Mouse (Mus musculus) myocyte (in vitro differentiated cells): ENCODE measurements around the gene Itgal.

Experiments
- CEBPB ChIP-seq: IDR thresholded peaks from 2 replicates; pipeline ENCODE4 v1.6.1; 2011; ENCODE audit warnings: mild to moderate bottlenecking, moderate library complexity; ENCODE audit not compliant: poor library complexity, insufficient read depth, severe bottlenecking
- E2F4 ChIP-seq: IDR thresholded peaks from one replicate; pipeline ENCODE4 v1.6.1; 2011; ENCODE audit warnings: mild to moderate bottlenecking, control low read depth, moderate library complexity; ENCODE audit not compliant: insufficient read depth
- MAX ChIP-seq: IDR thresholded peaks from one replicate; pipeline ENCODE4 v1.6.1; 2011; ENCODE audit warnings: low read depth, mild to moderate bottlenecking, control low read depth
- MYOG ChIP-seq, 3 experiments: IDR thresholded peaks; one replicate each; pipeline ENCODE4 v1.6.1; 2011; ENCODE audit warnings: control low read depth in 2 of 3, low read depth in 2 of 3, mild to moderate bottlenecking in 2 of 3; ENCODE audit not compliant: insufficient read length in 2 of 3, control insufficient read depth in 1 of 3, insufficient read depth in 1 of 3
- POLR2A ChIP-seq: IDR thresholded peaks from one replicate; pipeline ENCODE4 v1.6.1; 2011; ENCODE audit warnings: low read depth, mild to moderate bottlenecking, control low read depth, moderate library complexity; ENCODE audit not compliant: insufficient read length
- POLR2AphosphoS2 ChIP-seq: IDR thresholded peaks from one replicate; pipeline ENCODE4 v1.6.1; 2011; ENCODE audit warnings: low read depth, control low read depth; ENCODE audit not compliant: insufficient read length
- TCF12 ChIP-seq: IDR thresholded peaks from one replicate; pipeline ENCODE4 v1.6.1; 2011; ENCODE audit warnings: mild to moderate bottlenecking, control low read depth; ENCODE audit not compliant: poor library complexity, insufficient read depth, severe bottlenecking
- TCF3 ChIP-seq: IDR thresholded peaks from one replicate; pipeline ENCODE4 v1.6.1; 2011; ENCODE audit warnings: low read depth, control low read depth; ENCODE audit not compliant: insufficient read length
- USF1 ChIP-seq: IDR thresholded peaks from one replicate; pipeline ENCODE4 v1.6.1; 2011; ENCODE audit warnings: low read depth, mild to moderate bottlenecking, control low read depth, moderate library complexity

GRCm38 (mm10) chr7:127289306-127289705 is 6.8 kb upstream of the Itgal start:
- TF ChIP-seq POLR2A (no peak), POLR2AphosphoS2 (no peak), E2F4 (no peak), USF1 (no peak), MYOG (IDR thresholded peaks at IDR 0.05; ENCODE audit: control insufficient read depth in 1 of 3, insufficient read depth in 1 of 3, insufficient read length in 2 of 3, low read depth in 2 of 3) (no peak), TCF12 (no peak), CEBPB (no peak), MAX (no peak), TCF3 (no peak)
